Mouse (Mus musculus) G1E (cell line): ENCODE data around the gene Spink4.

Source experiments
- CTCF ChIP-seq: IDR thresholded peaks from 2 replicates; pipeline ENCODE4 v1.5.1; 2012; ENCODE audit warnings: low read depth, low read length, inconsistent platforms, mixed read lengths
- GATA1 ChIP-seq: IDR thresholded peaks from 2 replicates; pipeline ENCODE4 v1.6.1; 2012; ENCODE audit warnings: borderline replicate concordance, low read length, inconsistent platforms, mixed read lengths
- TAL1 ChIP-seq: conservative IDR thresholded peaks from 2 replicates; pipeline ENCODE4 v1.6.1; 2012; ENCODE audit warnings: low read depth, low read length, inconsistent platforms, mixed read lengths

- TF ChIP-seq CTCF (no peak), TAL1 (no peak), GATA1 (no peak)
Observed at GRCm38 (mm10) chr4:40891206-40891605, 28.6 kb upstream of the Spink4 start.
